Mouse (Mus musculus) layer of hippocampus, adult 11-12 months (tissue): ENCODE data around the gene Gm4133.
"Not testable (repeated sequence)": the region's sequence is repeated elsewhere in the genome, so short reads cannot be mapped to it uniquely, and the experiment has no call there.

ENCODE experiments used
- DNase-seq: peaks from one replicate; pipeline ENCODE4 v3.0.0; 2022; ENCODE audit warnings: low spot score

The Gm4133 gene

DNA sequence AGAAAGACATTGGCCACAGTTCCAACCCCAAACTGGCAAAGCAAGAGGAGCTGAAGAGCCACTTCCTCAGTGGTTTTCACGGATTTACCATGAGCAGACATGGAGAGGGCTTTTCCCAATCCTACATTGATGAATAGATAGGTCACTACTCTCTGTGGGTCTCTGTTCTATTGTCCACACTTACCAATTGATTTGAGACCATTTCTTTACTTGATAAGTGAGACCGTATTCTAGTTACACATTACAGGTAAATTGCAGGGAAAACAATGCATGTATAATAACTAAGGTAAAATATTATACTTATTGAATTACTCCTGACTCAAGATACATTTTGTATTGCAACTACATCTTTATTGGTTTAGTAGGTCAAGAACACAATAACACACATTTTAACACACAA, at the start of gene Gm4133:
Gene Gm4133 (minus strand): TSS at position 101 of the 400 bp plus-strand sequence.
- DNase-seq: not testable (repeated sequence)

DNA sequence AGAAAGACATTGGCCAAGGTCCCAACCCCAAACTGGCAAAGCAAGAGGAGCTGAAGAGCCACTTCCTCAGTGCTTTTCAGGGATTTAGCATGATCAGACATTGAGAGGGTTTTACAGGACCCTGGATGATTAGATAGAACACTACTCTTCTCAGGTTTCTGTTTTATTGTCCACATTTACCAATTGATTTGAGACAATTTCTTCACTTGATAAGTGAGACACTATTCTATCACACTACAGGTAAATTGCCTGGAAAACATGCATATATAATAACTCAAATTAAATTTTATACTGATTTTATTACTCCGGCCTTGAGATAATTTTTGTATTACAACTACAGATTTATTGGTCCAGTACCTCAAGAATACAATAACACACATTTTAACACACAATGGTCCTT, 41.4 kb upstream of the Gm4133 start, which contains the start of gene Gm5728:
Gene Gm5728 (minus strand): TSS at position 101 of the 400 bp plus-strand sequence.
- not testable (repeated sequence) for DNase-seq
